Mouse (Mus musculus) brain, embryonic 18.5 days (tissue): ENCODE results near the gene Lrrc1.

Experiments used
- DNase-seq: peaks from one replicate; pipeline ENCODE4 v3.0.0-alpha.2; 2012; ENCODE audit warnings: low read depth, low spot score

Lrrc1 gene

DNA sequence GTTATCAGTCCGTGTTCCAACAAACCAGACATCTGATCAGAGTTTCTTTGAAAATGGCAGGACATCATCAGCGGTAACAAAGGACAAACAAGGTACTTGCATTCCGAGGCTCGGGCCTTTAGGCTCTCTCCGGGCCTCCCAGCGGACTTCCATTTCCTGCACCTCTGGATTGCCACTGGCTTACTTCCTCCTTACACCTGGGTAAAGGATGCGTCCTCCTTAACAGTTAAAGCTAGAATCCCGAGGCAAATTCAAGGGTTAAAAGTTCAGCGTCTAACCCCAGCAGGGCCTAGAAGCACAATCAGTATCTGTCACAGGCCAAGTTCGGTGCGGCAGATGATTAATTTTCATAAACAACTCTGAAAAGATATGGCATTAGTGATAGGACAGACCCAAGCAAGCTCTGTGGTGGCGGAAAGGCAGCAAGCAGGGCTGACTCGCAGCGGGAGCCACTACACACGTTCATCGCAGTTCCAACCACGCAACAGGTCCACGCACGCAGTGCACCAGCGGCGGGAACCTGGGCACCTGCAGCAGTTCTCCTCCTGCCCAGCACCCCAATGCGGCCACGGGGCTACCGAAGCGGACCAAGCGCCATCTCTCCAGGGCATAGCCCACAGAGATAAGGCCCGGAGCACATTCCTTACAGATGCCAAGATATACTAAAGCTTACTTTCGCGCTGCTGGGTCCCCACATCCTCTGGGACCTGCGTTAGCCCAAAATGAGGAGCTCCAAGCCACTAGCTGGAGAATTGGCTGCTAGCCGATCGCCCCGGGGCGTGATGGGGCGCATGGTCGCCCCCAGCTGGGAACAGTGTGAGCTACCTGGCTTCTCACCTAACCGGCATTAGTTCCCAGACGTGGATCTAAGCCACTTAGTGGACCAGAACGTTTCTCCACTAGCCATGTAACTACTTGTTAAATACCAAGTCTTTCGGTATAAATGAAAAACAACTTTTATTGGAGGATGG is 1.0 kb downstream of the Lrrc1 start:
- no peak for DNase-seq

DNA sequence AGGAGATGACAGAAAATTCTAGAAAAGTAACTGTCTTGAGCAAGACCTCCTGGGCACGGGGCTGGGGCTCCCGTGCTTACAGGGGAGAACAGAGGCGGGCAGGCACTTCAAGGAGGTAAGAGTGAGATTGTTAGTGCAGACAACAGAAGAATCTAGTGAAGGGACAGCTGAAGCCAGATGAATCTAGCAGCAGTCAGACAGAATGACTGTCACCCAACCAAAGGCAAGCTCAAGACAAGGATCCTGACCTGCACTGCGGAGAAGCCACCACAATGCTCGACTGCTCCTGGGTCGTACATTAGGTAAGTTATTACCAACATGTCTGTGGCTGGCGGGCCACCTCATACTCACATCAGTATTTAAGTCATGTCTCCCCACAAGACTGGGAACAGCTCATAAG is 3.1 kb downstream of the Lrrc1 start:
- no peak for DNase-seq

DNA sequence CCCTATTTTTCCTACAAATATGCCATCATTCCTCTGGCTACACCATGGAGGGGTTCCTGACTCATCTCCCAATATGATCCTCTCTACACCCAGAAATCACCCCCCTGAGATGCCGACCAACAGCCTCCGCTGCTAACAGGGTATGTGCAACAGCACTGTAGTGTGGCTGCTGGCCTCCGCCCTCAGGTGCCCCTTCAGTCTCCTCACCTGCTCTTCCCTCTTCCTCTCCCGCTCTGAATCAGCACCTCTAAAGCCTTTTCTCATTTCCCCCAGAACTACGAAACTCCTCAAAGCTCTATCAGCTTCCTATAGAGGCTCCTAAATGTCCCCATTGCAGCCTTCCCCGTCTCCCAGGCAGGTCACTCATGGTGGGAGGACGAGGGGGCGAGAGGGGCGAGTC is 5.4 kb downstream of the Lrrc1 start:
- DNase-seq, result no peak

DNA sequence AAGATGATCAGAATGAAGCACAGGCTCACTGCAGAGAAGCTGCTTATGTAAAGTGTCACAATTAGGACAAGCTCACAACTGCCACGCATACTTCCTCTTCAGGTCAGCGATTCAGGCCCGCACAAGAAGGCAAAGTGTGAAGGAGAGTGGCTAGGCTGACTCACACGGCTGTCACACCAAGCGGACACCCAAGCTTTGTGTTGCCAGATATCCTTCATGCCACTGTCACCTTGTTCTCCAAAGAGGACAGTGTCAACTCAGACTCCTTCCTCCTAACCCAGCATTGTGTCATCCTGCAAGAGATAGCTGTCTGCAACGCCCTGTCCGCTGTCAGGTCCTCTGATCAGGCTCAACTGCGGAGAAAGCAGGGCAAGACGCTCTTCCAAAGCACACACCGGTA is 7.3 kb downstream of the Lrrc1 start:
- no peak for DNase-seq

DNA sequence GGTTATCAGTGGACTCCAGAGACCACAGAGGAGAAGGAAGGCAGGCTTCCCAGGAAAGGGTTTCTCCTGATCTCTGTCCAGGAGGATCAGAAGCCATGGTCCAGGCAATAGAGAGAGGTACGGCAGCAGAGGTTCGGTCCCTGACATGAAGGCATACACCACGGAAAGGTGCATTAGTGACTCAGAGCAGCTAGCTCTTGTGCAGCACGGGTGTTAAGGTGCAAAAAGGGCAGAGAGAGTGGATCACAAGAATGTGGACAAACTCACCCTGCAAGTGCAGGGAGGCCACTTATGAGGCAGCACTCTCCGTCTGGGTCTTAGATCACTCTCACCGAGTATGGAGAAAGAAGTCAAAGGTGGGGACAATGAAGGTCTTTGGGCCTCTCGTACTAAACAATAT is 7.8 kb downstream of the Lrrc1 start:
- DNase-seq, result no peak

DNA sequence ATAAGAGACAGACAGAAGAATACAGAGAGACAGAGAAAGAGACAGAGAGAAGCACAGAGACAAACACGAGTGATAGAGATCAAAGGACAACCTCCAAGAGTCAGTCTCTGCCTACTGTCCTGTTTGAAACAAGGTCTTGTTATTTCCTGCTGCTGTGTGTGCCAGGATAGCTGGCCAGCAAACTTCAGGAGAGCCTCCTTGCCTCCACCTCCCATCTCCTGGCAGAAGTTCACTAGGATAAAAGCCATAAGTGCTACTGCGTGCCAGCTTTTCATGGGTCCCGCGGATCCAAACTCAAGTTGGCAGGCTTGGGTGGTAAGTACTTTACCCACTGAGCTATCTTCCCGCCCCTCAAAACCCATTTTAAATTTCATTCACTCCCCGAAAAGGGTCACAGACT is 8.4 kb downstream of the Lrrc1 start:
- no peak for DNase-seq

DNA sequence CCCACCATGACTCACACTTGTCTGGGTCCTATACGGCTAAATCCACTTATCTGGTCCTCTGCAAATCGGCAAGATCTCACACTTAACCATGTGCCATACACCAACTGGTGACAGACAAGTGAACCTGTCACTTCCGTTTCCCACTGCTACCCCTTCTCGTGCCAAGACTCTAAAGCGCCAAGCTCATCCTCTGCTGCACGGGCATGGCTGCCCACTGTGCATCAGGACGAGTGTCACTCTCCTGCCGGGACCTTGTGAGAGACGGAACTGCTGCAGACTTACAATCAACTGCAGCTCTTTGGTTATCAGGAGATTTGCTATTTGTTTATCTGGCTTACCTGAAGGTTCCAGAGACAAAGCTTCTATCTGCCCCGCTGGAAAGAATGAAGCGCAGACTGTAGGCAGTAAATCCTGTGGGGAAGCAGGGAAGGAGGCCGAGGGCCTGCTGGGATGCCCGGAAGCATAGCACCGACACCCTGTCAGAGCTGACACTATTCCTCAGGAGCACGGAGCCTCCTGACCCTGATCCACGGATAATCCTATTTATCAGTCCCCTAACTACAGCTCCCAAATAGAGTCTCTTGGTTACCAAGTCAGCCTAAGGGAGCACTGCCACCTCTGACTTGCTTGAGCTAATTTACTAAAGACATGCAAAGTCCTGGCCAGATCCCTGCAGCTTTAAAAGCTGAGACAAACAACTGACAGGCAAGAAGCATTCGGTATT is 9.5 kb downstream of the Lrrc1 start:
- no peak for DNase-seq

DNA sequence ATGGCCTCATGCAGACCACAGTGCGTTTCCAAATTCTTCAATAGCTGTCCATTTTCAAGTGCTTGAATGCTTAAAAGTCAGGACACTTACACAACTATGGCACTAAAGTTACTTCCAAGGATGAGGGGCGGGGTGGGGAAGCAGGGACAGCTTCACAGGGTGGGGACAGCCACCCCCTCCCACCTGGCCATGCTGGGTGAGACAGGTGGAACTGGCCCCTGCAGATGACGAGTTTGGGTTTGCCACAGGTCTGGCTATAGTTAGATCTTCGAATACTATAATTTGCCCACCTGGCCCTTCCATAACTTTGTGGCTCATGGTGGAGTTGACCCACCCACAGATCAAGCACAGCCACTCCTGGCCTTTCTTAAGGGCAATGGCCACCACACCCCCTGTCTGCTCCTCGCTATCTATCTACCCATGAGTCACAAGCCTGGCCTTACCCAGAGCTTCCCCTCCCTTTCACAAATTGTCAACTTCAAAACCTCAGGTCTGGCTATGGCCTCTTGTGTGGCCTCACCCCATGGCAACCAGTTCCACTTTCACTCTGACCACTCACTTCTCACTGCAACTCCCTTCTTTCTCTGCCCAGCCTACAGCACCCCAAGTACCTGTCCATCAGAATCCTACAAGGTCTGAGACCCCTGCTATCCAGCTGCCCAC is 16.2 kb downstream of the Lrrc1 start:
- no peak for DNase-seq

DNA sequence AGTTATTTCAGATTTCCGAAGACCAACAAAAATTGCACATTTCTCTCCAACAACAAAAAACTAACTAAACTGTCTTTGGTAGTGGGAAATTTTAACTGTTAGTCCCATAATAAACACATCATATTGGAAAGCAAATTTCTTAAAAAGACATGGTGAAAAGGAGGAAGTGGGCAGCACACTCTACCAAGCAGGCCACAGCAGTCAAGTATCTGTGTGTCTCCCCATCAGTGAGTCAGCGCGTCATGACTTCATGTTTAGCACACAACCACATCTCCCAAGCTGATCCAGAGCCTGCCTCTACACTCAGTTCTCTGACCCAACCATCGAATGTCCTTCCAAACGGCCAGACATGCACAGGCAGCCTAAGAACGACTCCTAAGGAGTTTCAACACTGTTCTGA is 17.5 kb downstream of the Lrrc1 start:
- no peak for DNase-seq

DNA sequence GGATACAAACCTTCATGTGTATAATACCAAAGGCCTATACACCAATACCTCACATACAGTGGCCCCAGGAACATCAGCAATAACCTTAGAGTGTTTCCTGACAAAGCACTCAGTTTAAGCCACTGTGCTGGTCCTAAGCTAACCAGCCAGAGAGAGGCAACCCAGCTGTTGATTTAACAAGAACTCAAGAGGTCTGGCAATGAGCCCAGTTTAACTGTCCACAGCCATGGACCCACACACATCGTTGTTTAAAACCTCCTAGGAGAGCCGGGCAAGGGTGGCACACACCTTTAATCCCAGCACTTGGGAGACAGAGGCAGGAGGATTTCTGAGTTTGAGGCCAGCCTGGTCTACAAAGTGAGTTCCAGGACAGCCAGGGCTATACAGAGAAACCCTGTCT is 18.0 kb downstream of the Lrrc1 start:
- no peak for DNase-seq

DNA sequence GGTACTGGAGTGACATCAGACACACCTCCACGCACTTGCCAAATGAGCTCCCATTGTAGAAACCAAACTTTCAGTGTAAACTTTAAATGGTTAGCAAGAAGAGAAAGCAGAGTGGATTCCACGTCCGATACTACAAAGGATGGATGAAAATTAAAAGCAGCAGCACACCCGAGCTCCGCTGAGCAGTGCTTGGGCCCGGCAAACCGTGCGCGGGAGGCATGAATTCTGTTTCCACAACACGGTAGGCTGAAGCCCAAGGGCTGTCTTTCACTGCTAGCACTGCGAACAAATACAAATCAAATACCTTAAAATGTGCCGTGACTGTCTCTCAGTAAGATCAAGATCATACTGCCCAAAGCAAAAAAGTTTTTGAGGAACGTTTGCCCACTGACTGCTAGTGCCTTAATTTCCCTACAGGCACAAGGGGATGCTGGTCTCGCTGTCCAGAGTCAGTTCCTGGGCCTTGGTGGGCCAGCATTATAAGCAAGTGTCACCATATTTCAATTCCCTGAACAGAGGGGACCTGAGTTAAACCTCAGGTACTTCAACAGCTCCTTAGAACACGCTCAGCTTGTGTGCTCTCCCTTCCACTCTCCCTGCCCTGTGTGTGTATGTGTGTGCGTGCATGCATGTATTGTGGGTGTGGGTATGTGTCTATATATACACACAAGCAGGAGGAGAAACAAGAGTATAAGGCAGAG is 18.9 kb downstream of the Lrrc1 start:
- DNase-seq, result no peak

DNA sequence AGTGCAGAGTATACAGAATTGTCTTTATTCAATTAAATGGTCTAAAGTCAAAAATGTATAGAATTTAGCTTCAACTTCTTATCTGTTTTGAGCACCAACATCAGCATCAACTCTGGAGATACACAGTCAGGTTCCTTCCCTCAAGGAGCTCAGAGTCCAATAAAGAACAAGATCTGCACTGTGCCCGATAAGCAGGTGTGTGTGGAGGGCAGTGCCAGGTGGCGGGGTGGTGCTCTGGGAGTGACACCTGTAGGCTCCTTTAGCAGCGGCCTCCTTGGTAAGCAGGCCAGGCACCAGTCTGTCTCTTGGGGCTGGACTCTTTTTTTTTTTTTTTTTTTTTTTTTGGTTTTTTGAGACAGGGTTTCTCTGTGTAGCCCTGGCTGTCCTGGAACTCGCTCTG is 20.9 kb downstream of the Lrrc1 start:
- no peak for DNase-seq

DNA sequence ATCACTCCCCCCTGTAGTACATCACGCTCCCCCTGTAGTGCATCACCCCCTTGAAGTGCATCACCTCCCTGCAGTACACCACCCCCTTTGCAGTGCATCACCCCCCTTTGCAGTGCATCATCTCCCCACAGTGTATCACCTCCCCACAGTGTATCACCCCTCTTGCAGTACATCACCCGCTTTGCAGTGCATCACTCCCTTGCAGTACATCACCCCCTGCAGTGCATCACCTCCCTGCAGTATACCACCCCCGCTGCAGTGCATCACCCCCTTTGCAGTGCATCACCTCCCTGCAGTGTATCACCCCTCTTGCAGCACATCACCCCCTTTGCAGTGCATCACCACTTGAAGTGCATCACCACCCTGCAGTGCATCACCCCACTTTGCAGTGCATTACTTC is 22.2 kb downstream of the Lrrc1 start:
- no peak for DNase-seq

DNA sequence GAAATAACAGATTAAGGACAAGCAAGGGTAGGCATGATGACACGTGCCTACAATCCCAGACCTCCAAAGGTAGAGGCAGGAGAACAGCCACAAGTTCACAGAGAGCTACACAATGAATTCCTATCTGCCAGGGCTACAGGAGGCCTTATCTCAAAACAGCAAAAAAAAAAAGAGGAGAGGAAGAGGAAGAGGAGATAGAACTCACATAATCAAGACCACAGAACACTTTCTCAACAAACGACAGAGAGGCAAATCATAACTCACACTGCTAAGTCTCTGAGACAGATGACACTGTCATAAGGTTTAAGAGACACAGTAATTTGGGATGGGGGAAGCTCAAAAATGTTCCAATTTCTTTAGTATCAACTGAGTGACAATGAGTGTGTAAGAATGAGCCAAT is 25.5 kb downstream of the Lrrc1 start:
- no peak for DNase-seq

DNA sequence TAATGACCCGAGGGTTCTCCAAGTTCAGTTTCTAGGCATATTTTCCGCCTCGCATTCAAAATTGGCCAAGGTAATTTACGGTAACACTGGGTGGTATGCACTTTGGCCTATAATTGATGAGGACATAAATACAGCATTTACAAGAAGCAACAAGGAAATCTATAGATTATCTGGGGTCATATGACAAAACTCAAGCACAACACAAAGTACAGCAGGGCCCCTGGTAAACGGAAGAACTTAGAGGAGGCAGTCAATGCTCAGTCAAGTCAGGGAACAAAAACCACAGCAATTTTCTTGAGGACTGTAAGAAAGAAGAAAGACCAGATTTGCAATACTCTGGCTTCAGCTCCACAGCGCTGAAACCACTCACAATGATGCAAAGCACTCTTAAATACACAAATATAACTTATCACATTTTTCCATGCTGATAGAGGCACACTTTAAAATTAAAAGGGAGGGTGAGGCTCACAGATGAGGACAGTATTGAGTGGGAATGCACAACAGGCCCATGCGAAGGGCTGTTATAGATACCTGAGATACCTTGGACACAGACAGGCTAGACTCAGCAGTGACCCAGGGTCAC is 27.8 kb downstream of the Lrrc1 start:
- DNase-seq, result no peak

DNA sequence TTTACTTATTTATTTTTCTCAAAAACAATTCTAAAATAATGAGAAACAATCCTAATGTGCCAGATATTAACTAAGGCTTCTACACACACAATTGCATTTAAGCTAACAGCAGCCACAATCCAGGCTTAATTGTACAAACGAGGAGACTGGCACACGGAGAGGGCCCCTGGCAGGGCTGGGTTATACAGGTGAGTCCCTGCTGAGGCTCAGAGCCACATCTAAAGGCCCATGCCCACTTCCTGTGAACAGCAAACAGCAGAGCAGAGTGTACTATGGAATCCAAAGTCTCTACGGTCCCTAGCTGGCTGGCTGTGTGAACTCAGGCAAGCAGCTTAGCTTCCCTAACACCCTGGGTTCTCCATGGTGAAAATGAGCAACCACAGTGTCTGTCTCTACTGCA is 30.8 kb downstream of the Lrrc1 start:
- no peak for DNase-seq

DNA sequence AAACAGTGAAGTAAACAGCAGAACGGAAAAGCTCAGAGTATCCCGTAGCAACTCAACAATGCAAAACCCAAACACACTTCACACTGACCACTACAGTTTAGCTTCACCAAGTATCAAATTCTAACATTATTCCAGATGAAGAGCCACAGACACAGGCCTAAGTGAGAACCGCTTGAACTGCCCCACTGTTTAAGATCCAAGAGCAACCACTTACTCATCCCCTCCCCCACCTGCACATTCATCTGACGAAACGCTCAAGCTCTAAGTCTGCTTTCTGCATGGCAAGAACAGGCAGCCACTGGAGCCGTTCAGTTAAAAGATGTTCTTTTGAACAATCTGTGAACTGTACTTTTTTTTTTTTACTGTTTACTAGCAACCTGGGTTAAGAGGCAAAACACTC is 32.5 kb downstream of the Lrrc1 start:
- DNase-seq, result no peak

DNA sequence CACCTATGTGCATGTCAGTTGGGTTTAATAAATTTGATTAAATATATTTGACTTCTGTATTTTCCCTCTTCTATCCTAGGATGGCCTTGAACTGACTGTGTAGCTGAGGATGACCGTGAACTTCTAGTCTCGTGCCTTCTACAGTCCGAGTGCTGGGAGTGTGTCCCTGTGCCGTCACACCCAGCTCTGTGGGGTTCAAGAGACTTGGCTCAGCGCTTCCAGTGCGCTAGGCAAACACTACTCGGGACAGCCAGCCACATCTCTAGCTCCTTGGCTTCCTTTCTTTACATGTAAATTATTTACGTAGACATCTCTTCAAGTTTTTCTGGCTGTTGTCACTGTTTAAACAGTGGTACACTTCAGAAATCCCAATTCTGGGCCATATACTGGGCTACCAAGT is 34.1 kb downstream of the Lrrc1 start:
- DNase-seq, result no peak

DNA sequence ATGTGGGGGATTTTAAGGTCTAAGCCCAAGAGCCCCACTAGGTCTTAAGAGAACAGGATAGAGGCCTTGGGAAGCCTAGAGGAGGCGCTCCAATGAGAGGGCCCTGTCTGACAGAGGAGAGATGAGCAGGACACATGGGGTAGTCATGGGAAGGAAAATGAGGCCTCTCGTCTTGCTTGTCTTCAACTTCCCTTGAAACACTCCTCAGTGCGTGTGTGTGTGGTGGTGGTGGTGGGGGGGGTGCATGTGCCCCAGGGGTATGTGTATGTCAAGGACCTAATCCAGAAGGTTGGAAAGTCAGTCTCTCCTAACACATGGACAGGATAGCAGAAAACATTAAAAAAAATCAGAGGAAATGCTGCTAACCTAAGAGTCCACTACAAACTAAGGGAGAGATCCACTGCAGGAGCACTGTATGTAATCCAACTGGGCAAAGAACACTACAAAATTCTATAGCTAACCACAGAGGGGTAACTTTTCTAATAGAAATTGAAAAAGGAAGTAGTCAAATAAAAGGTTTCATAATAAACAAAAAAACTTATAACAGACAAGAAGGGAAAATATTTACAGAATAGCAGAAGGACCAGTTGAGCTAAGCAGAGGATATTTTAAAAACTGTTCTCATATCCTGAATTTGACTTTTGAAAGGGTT is 36.8 kb downstream of the Lrrc1 start:
- no peak for DNase-seq

DNA sequence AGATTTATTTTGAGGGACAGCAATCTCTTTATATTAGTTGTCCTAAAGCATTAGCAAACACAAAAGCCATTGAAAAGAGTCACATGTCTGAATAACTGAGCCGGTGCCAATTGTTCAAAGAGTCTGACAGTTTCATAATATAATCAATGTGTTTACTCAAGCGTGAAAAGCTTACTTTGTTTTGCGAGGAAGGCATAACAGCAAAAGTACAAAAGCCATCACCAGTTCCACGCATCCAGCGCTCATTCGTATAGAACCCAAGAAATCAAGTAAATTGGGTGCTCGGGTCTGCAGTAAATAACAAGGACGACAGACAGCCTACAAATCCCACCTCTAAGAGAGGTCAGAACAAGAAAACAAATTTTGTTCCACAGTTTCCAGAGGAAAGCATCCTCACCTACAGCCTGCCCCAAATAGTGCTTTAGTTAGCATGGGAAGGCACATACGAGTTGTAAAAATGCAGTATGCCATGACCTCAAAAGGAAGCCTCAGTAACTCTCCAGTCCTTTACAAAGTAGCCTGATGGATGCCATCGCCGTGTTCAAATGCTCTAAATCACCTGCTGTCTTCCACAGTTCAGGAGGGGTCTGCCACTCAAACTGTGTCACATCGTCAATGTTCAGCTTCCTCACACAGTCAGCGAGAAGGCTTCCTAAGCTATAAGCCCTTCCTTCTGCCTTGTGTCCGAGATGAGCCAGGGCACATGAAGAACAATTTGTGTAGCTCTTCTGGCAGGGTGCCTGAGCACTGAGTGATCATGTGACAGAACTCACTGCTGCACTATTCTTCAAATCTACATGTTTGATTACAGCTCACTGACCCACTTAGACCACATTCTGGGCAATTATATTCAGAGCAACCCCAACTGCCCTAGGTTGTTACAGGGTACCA is 41.9 kb downstream of the Lrrc1 start:
- DNase-seq, result no peak
